Mouse (Mus musculus) neural tube, postnatal 0 days (tissue): Measurements from ENCODE around the gene Trim34b. TPM values are rescaled to one million over a fixed set of nuclear protein-coding genes. Genes with fewer than 3 reads are reported as not detected.

Experiments
- polyA plus RNA-seq: library from polyadenylated mRNA; unstranded; fragments of >200 nt; fragmentation: Nextera tagmentation; extraction: Ambion mirVana; gene quantifications from 2 replicates; pipeline ENCODE4 v1.2.1, GENCODE M21; 2015

Trim34b gene
- polyA plus RNA-seq: not detected in 2 replicates

DNA sequence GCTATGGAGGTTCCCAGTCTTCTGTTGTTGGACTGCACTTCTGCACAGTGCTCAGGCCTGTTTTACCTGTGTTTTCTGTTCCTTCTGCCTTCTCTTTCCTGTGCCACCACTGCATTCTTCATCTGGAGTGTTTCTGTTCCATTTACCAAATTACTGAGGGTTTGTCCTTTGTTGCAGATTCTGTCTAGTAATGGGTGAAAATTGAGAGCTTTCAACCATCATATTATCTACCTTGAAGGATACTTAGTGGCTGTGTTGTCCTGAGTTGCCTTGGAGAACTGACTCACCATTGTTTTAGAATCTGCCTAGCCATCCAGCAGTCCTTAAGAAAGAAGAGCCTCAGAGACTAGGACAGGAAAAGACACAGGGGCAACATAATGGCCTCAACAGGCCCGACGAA, at the start of gene Trim34b:
Gene Trim34b (plus strand): TSS at position 301 of the 400 bp plus-strand sequence.

DNA sequence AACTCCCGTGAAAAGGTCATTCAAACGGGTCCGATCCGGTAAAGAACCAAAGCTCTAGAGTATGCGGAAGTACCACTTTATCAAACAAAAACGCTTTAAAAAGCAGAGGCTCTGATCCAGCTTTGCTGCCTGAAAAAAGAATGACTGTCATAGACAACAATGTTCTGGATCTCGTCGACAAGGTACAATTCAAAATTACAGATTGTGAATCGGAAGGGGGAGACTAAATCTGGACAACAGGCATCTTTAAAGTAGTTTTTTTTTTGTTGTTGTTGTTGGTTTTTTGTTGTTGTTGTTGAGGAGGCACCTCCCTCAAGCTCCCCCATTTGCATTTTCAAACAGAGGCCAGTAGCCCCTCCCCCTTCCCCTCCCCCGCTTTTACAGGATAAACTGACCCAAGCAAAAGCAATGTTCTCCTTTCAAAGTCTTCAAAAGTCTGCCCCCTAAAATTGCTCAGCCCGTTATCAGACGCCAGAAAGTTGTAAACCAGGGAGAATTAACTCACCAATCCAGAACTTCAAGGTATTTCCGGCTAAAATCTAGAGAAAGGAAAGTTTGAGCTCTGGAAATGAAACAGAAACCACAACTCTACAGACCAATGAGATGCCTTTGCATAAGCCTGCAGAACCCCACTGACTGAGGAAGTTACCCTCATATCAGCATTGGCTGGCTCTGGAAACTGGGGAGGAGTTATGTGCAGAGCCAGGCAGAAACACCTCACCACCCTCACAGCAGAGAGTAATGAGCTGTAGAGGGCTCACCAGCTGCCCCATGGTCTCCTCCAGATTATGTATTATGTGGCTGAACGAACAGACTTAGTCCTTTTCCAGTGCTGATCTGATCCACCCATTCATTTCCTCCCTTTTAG, 41.5 kb upstream of the Trim34b start, which contains the start of gene Trim5:
Gene Trim5 (minus strand): TSS at position 519 of the 868 bp plus-strand sequence.

DNA sequence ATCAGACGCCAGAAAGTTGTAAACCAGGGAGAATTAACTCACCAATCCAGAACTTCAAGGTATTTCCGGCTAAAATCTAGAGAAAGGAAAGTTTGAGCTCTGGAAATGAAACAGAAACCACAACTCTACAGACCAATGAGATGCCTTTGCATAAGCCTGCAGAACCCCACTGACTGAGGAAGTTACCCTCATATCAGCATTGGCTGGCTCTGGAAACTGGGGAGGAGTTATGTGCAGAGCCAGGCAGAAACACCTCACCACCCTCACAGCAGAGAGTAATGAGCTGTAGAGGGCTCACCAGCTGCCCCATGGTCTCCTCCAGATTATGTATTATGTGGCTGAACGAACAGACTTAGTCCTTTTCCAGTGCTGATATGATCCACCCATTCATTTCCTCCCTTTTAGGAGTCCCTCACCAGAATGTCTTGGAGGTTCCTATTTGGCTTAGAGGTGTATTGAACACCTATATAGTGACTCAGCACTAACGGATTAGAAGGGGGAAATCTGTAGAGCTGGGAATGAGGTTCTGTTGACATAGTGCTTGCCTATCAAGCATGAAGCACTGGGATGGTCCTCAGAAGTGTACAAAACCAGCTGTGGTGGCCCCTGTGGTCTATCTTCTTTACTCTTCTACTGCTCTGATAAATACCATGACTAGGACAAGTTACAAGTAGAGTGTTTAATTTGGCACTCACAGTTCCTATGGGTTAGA, 13.7 kb upstream of the Trim34b start, which contains the start of gene Trim12a:
Gene Trim12a (minus strand): TSS at position 98 of the 712 bp plus-strand sequence.

DNA sequence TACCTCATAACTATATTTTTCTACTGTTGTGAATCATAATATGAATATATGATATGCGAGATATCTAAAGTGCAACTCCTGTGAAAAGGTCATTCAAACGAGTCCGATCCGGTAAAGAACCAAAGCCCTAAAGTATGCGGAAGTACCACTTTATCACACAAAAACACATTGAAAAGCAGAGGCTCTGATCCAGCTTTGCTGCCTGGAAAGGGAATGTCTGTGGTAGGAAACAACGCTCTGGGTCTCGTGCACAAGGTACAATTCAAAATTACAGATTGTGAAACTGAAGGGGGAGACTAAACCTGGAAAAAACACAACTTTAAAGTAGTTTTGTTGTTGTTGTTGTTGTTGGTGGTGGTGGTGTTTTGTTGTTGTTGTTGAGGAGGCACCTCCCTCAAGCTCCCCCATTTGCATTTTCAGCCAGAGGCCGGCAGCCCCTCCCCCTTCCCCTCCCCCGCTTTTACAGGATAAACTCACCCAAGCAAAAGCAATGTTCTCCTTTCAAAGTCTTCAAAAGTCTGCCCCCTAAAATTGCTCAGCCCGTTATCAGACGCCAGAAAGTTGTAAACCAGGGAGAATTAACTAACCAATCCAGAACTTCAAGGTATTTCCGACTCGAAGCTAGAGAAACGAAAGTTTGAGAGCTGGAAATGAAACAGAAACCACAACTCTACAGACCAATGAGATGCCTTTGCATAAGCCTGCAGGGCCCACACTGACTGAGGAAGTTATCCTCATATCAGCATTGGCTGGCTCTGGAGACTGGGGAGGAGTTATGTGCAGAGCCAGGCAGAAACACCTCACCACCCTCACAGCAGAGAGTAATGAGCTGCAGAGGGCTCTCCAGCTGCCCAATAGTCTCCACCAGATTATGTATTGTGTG, 23.7 kb downstream of the Trim34b start, which contains the start of gene Trim12c:
Gene Trim12c (minus strand): TSS at position 646 of the 883 bp plus-strand sequence.

DNA sequence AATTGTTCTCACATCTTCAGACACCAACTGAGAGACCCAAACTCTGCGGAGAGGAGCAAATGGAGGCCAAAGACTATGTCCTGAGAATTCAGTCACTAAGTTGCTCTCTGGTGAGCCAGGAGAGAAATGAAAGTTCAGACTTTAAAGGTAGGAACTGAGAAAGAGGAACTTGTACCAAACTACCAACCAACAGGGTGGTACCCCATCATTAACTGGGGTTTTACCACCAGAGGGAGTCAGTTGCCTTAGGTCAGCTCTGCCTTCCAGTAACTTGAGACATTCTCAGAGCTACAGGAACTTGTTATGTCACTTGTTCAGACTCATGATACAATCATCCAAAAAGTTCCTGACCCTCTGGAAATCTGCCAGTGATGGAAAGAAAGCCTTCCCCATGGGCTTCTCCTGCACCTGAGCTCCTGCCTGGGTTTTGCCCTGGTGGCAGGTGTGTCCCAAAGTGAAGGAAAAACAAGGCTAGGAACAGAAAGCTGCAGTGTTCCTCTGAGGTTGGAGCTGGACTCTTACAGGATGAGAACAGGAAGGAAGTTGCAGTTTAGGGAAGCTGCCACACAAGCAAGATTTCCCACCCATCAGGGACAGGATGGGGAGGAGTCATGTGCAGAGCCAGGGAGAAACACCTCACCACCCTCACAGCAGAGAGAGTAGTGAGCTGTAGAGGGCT, 40.6 kb downstream of the Trim34b start, which contains the start of gene Trim30b:
Gene Trim30b (minus strand): TSS at position 149 of the 679 bp plus-strand sequence.

Other genes with a start within 250 kb of the Trim34b start
- gene Olfr645, start 244.0 kb upstream of the Trim34b start, polyA plus RNA-seq: not detected in 2 replicates
- gene Olfr646, start 224.6 kb upstream of the Trim34b start, polyA plus RNA-seq: not detected in 2 replicates
- not detected in 2 replicates for gene Ubqln5, start 199.6 kb upstream of the Trim34b start, polyA plus RNA-seq
- not detected in 2 replicates for gene Olfr643, start 192.1 kb upstream of the Trim34b start, polyA plus RNA-seq
- not detected in 2 replicates for gene Ubqln3, start 186.2 kb upstream of the Trim34b start, polyA plus RNA-seq
- gene Ubqlnl, start 178.9 kb upstream of the Trim34b start, polyA plus RNA-seq: not detected in 2 replicates
- gene Olfm5, start 164.6 kb upstream of the Trim34b start, polyA plus RNA-seq: not detected in 2 replicates
- 0.32 and 0.45 TPM in 2 replicates for gene Olfr648, start 146.1 kb upstream of the Trim34b start, polyA plus RNA-seq
- not detected in 2 replicates for gene Olfr649, start 133.5 kb upstream of the Trim34b start, polyA plus RNA-seq
- gene Trim6, start 110.7 kb upstream of the Trim34b start, polyA plus RNA-seq: 0.20 and 0.31 TPM in 2 replicates
- gene Trim34a, start 85.0 kb upstream of the Trim34b start, polyA plus RNA-seq: 1.3 and 1.4 TPM in 2 replicates
- gene Trim5, start 41.4 kb upstream of the Trim34b start, polyA plus RNA-seq: 0.31 and 0.55 TPM in 2 replicates
- 2.7 and 2.9 TPM in 2 replicates for gene Trim12a, start 14.0 kb upstream of the Trim34b start, polyA plus RNA-seq
- 0.89 and 0.90 TPM in 2 replicates for gene Trim12c, start 23.9 kb downstream of the Trim34b start, polyA plus RNA-seq
- 0.11 and 0.21 TPM in 2 replicates for gene Trim30b, start 40.4 kb downstream of the Trim34b start, polyA plus RNA-seq
- 0.13 and 0.17 TPM in 2 replicates for gene Trim30c, start 71.4 kb downstream of the Trim34b start, polyA plus RNA-seq
- 1.1 and 1.9 TPM in 2 replicates for gene Trim30a, start 135.7 kb downstream of the Trim34b start, polyA plus RNA-seq
- gene Trim30d, start 178.4 kb downstream of the Trim34b start, polyA plus RNA-seq: 1.3 and 2.0 TPM in 2 replicates
- not detected in 2 replicates for gene Olfr651, start 220.7 kb downstream of the Trim34b start, polyA plus RNA-seq
- 0.03 TPM in 1 of 2 replicates, not detected in the other for gene Olfr652, start 231.4 kb downstream of the Trim34b start, polyA plus RNA-seq
- not detected in 2 replicates for gene Olfr653, start 247.8 kb downstream of the Trim34b start, polyA plus RNA-seq